Mouse (Mus musculus) MEL (cell line): ENCODE measurements around the gene Smndc1. TPM values are rescaled to one million over a fixed set of nuclear protein-coding genes. Genes with fewer than 3 reads are reported as not detected.

Experiments used
- DNase-seq: peaks from one replicate; pipeline ENCODE4 v3.0.0; 2011; ENCODE audit warnings: low read depth, low spot score
- H3K27ac ChIP-seq: 2 replicates; pipeline ENCODE4 v1.5.1; 2012; ENCODE audit warnings: low read depth, mild to moderate bottlenecking, control low read depth, low read length, moderate library complexity; ENCODE audit not compliant: control insufficient read depth
- H3K27me3 ChIP-seq, 2 experiments: fragments of 150-350 bp in 1 of 2; sonication (generic) in 1 of 2; 2 replicates each; pipeline ENCODE4 v1.6.1; 2012; ENCODE audit warnings: low read length in 2 of 2, mild to moderate bottlenecking in 2 of 2, improper control_type of control experiment in 1 of 2, moderate library complexity in 1 of 2; ENCODE audit not compliant: insufficient read depth in 2 of 2, control insufficient read depth in 1 of 2
- H3K36me3 ChIP-seq, 2 experiments: 2 replicates each; pipeline ENCODE4 v1.6.1; 2012 to 2014; ENCODE audit warnings: low read length in 2 of 2, improper control_type of control experiment in 1 of 2, inconsistent platforms in 1 of 2, mild to moderate bottlenecking in 1 of 2; ENCODE audit not compliant: insufficient read depth in 2 of 2, control insufficient read depth in 1 of 2
- H3K4me1 ChIP-seq, 2 experiments: fragments of 150-350 bp in 1 of 2; sonication (generic) in 1 of 2; 2 replicates each; pipeline ENCODE4 v1.6.1; 2012; ENCODE audit warnings: low read length in 2 of 2, improper control_type of control experiment in 1 of 2, mild to moderate bottlenecking in 1 of 2; ENCODE audit not compliant: insufficient read depth in 2 of 2, control insufficient read depth in 1 of 2
- H3K4me3 ChIP-seq, 2 experiments: fragments of 150-350 bp in 1 of 2; sonication (generic) in 1 of 2; 2 replicates each; pipeline ENCODE4 v1.5.1; 2012; ENCODE audit warnings: low read depth in 2 of 2, low read length in 2 of 2, mild to moderate bottlenecking in 2 of 2, moderate library complexity in 2 of 2, control low read depth in 1 of 2, improper control_type of control experiment in 1 of 2; ENCODE audit not compliant: control insufficient read depth in 1 of 2, insufficient read depth in 1 of 2
- H3K79me2 ChIP-seq: 2 replicates; pipeline ENCODE4 v1.6.1; 2012; ENCODE audit warnings: mild to moderate bottlenecking, low read length, moderate library complexity; ENCODE audit not compliant: control insufficient read depth, poor library complexity, insufficient read depth
- H3K9ac ChIP-seq: 2 replicates; pipeline ENCODE4 v1.6.1; 2012; ENCODE audit warnings: low read depth, mild to moderate bottlenecking, control low read depth, low read length, moderate library complexity; ENCODE audit not compliant: control insufficient read depth, poor library complexity, severe bottlenecking
- H3K9me3 ChIP-seq: fragments of 150-350 bp; sonication (generic); replicated peaks from 2 replicates; pipeline ENCODE4 v1.6.1; 2012; ENCODE audit warnings: mild to moderate bottlenecking, low read length, improper control_type of control experiment, moderate library complexity; ENCODE audit not compliant: insufficient read depth
- BHLHE40 ChIP-seq: IDR thresholded peaks from 2 replicates; pipeline ENCODE4 v1.6.1; 2012; ENCODE audit warnings: low read depth, mild to moderate bottlenecking, inconsistent platforms, low read length, improper control_type of control experiment, borderline replicate concordance
- CHD1 ChIP-seq: IDR thresholded peaks from 2 replicates; pipeline ENCODE4 v1.6.1; 2012; ENCODE audit warnings: low read depth, mild to moderate bottlenecking, inconsistent platforms, low read length, improper control_type of control experiment
- CTCF ChIP-seq, 3 experiments: IDR thresholded peaks in 2 of 3; conservative IDR thresholded peaks in 1 of 3; 2 replicates each; pipeline ENCODE4 v1.5.1; 2011 to 2012; ENCODE audit warnings: low read length in 3 of 3, low read depth in 2 of 3, mild to moderate bottlenecking in 2 of 3, improper control_type of control experiment in 1 of 3, inconsistent platforms in 1 of 3, mixed read lengths in 1 of 3, moderate library complexity in 1 of 3; ENCODE audit not compliant: control insufficient read depth in 1 of 3, insufficient read depth in 1 of 3, poor library complexity in 1 of 3, severe bottlenecking in 1 of 3
- E2F4 ChIP-seq: IDR thresholded peaks from 2 replicates; pipeline ENCODE4 v1.6.1; 2011; ENCODE audit warnings: low read depth, low read length, improper control_type of control experiment, borderline replicate concordance
- EP300 ChIP-seq, 2 experiments: IDR thresholded peaks; 2 replicates each; pipeline ENCODE4 v1.6.1; 2011; ENCODE audit warnings: improper control_type of control experiment in 2 of 2, low read length in 2 of 2, low read depth in 1 of 2, mild to moderate bottlenecking in 1 of 2
- GATA1 ChIP-seq: IDR thresholded peaks from 2 replicates; pipeline ENCODE4 v1.6.1; 2011; ENCODE audit warnings: low read depth, low read length, improper control_type of control experiment
- HCFC1 ChIP-seq: IDR thresholded peaks from 2 replicates; pipeline ENCODE4 v1.6.1; 2012; ENCODE audit warnings: low read depth, mild to moderate bottlenecking, inconsistent platforms, low read length, improper control_type of control experiment, moderate library complexity
- KAT2A ChIP-seq: conservative IDR thresholded peaks from 2 replicates; pipeline ENCODE4 v1.6.1; 2012; ENCODE audit warnings: low read depth, low read length, improper control_type of control experiment, inconsistent platforms
- MAFK ChIP-seq: IDR thresholded peaks from 2 replicates; pipeline ENCODE4 v1.6.1; 2011; ENCODE audit warnings: low read depth, mild to moderate bottlenecking, low read length, improper control_type of control experiment, borderline replicate concordance
- MEF2A ChIP-seq: IDR thresholded peaks from 2 replicates; pipeline ENCODE4 v1.6.1; 2014; ENCODE audit warnings: low read depth, mild to moderate bottlenecking, inconsistent platforms, low read length, improper control_type of control experiment; ENCODE audit not compliant: poor library complexity, insufficient replicate concordance, severe bottlenecking; ENCODE audit errors: extremely low read depth
- MYB ChIP-seq: IDR thresholded peaks from 2 replicates; pipeline ENCODE4 v1.6.1; 2011; ENCODE audit warnings: mild to moderate bottlenecking, low read depth, low read length, improper control_type of control experiment
- MYC ChIP-seq: IDR thresholded peaks from 2 replicates; pipeline ENCODE4 v1.6.1; 2011; ENCODE audit warnings: low read depth, mild to moderate bottlenecking, low read length, improper control_type of control experiment, moderate library complexity
- NRF1 ChIP-seq: IDR thresholded peaks from 2 replicates; pipeline ENCODE4 v1.6.1; 2014; ENCODE audit warnings: low read depth, mild to moderate bottlenecking, inconsistent platforms, low read length, improper control_type of control experiment, moderate library complexity; ENCODE audit not compliant: poor library complexity, insufficient read depth, severe bottlenecking
- POLR2A ChIP-seq, 2 experiments: IDR thresholded peaks; 2 replicates each; pipeline ENCODE4 v1.6.1; 2011 to 2012; ENCODE audit warnings: low read length in 2 of 2, mild to moderate bottlenecking in 2 of 2, control low read depth in 1 of 2, improper control_type of control experiment in 1 of 2, low read depth in 1 of 2, moderate library complexity in 1 of 2; ENCODE audit not compliant: control insufficient read depth in 1 of 2, insufficient read depth in 1 of 2, poor library complexity in 1 of 2
- POLR2AphosphoS2 ChIP-seq: IDR thresholded peaks from 2 replicates; pipeline ENCODE4 v1.6.1; 2011; ENCODE audit warnings: low read length, improper control_type of control experiment
- POLR2AphosphoS5 ChIP-seq: IDR thresholded peaks from 2 replicates; pipeline ENCODE4 v1.6.1; 2012; ENCODE audit warnings: low read depth, borderline replicate concordance, mild to moderate bottlenecking, inconsistent platforms, low read length, moderate library complexity, mixed read lengths
- RAD21 ChIP-seq: IDR thresholded peaks from 2 replicates; pipeline ENCODE4 v1.6.1; 2011; ENCODE audit warnings: mild to moderate bottlenecking, low read depth, low read length, improper control_type of control experiment
- RCOR1 ChIP-seq: IDR thresholded peaks from 2 replicates; pipeline ENCODE4 v1.6.1; 2012; ENCODE audit warnings: low read depth, mild to moderate bottlenecking, inconsistent platforms, low read length, improper control_type of control experiment
- SIN3A ChIP-seq: IDR thresholded peaks from 2 replicates; pipeline ENCODE4 v1.6.1; 2012; ENCODE audit warnings: low read length, improper control_type of control experiment, inconsistent platforms
- SMC3 ChIP-seq: IDR thresholded peaks from 2 replicates; pipeline ENCODE4 v1.6.1; 2011; ENCODE audit warnings: low read depth, low read length, improper control_type of control experiment
- TAL1 ChIP-seq: IDR thresholded peaks from 2 replicates; pipeline ENCODE4 v1.6.1; 2012; ENCODE audit warnings: mild to moderate bottlenecking, inconsistent platforms, low read length, moderate library complexity, mixed read lengths
- TBP ChIP-seq: IDR thresholded peaks from 2 replicates; pipeline ENCODE4 v1.8.0; 2011; ENCODE audit warnings: low read depth, low read length, improper control_type of control experiment
- TCF12 ChIP-seq: IDR thresholded peaks from 2 replicates; pipeline ENCODE4 v1.6.1; 2014; ENCODE audit warnings: low read depth, mild to moderate bottlenecking, inconsistent platforms, low read length, improper control_type of control experiment, moderate library complexity
- USF2 ChIP-seq, 2 experiments: IDR thresholded peaks; 2 replicates each; pipeline ENCODE4 v1.6.1; 2011 to 2012; ENCODE audit warnings: improper control_type of control experiment in 2 of 2, low read length in 2 of 2, borderline replicate concordance in 1 of 2, inconsistent platforms in 1 of 2, low read depth in 1 of 2, mild to moderate bottlenecking in 1 of 2; ENCODE audit not compliant: insufficient read depth in 1 of 2
- ZC3H11A ChIP-seq: IDR thresholded peaks from 2 replicates; pipeline ENCODE4 v1.6.1; 2012; ENCODE audit warnings: low read depth, mild to moderate bottlenecking, inconsistent platforms, low read length, improper control_type of control experiment
- ZKSCAN1 ChIP-seq: IDR thresholded peaks from 2 replicates; pipeline ENCODE4 v1.6.1; 2012; ENCODE audit warnings: low read depth, mild to moderate bottlenecking, inconsistent platforms, low read length, improper control_type of control experiment, moderate library complexity
- ZMIZ1 ChIP-seq: IDR thresholded peaks from 2 replicates; pipeline ENCODE4 v1.6.1; 2012; ENCODE audit warnings: low read depth, mild to moderate bottlenecking, inconsistent platforms, low read length, improper control_type of control experiment, moderate library complexity
- ZNF384 ChIP-seq: IDR thresholded peaks from 2 replicates; pipeline ENCODE4 v1.6.1; 2012; ENCODE audit warnings: low read depth, mild to moderate bottlenecking, inconsistent platforms, low read length, improper control_type of control experiment
- polyA plus RNA-seq, 2 experiments: library from polyadenylated mRNA; stranded (reverse) in 1 of 2; unstranded in 1 of 2; fragments of >175 nt in 1 of 2; fragments of >200 nt in 1 of 2; gene quantifications; 2 replicates each; pipeline versions ENCODE4 v1.2.1 to v1.2.4; 2012; ENCODE audit warnings: low replicate concordance in 2 of 2, low read depth in 1 of 2; ENCODE audit not compliant: insufficient read length in 2 of 2, insufficient read depth in 1 of 2, missing spikeins in 1 of 2
- total RNA-seq: library from RNA; depleted of rRNA; stranded (reverse); fragments of 300-350 nt; gene quantifications from 2 replicates; pipeline ENCODE4 v1.2.3, GENCODE M21; 2012

Smndc1 gene
- total and polyA plus RNA-seq, 3 experiments = 27.5 to 166 (median 114) TPM

DNA sequence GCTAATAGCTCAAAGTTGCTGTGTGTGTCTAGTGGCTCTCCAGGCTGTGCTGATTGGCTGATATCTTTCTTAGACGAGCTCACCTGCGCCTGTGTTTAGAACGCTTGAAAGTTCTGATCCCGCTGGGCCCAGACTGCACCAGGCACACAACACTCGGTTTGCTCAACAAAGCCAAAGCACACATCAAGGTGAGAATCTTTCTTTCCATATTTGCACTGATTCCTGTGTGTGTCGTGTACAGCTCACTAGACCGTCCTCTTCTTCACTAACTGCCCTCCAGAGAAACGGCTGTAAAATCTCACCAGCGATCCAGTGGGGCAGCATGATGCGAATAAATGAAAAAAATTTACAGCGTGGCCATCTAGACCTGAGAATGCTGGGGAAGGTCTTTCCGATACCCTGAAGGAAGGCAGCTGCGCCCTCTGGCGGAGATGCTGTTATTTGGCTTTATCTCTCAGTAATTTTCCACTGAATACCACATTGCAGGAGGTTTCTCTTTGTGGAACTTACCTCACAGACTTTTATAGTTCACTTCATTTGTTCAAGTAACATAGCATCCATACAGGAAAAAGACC lies 20.8 kb downstream of the Smndc1 start:
- H3K79me2 ChIP-seq = no peaks in the 10 kb centered on the region
- H3K27ac ChIP-seq = no peak overlapping the region
- no peak overlapping the region for H3K9ac ChIP-seq
- no peak overlapping the region for H3K4me3 ChIP-seq
- DNase-seq = peak; percentile 81
- no peaks in the 10 kb centered on the region; a peak in 1 of 4 replicates for H3K36me3 ChIP-seq
- H3K9me3 ChIP-seq = no peaks in the 10 kb centered on the region
- TF ChIP-seq RAD21 (peak; percentile 99), BHLHE40 (no peak), GATA1 (peak; percentile 66), EP300 (IDR thresholded peaks at IDR 0.05; ENCODE audit: low read depth in 1 of 2, low read length in 2 of 2) (no peak), TBP (no peak), POLR2AphosphoS2 (no peak), ZKSCAN1 (no peak), SMC3 (peak; percentile 99), CTCF (IDR thresholded peaks at IDR 0.05 in 2 of 3, conservative IDR thresholded peaks at IDR 0.05 in 1 of 3; ENCODE audit: control insufficient read depth in 1 of 3, insufficient read depth in 1 of 3, low read depth in 2 of 3, low read length in 3 of 3, poor library complexity in 1 of 3, severe bottlenecking in 1 of 3) (peak; percentile 89 to 98 (median 90)), MYC (0 out of 2 replicates have a peak, but pooled peaks have one; percentile 54), KAT2A (no peak), ZNF384 (peak; percentile 64), ZC3H11A (peak; percentile 92), SIN3A (peak; percentile 74; the same call in 1 of the 2 replicates)
- peaks cover 1 to 3% of the 10 kb centered on the region in 2 experiments; a peak in 1 of 4 replicates for H3K4me1 ChIP-seq
- H3K27me3 ChIP-seq = no peaks in the 10 kb centered on the region

DNA sequence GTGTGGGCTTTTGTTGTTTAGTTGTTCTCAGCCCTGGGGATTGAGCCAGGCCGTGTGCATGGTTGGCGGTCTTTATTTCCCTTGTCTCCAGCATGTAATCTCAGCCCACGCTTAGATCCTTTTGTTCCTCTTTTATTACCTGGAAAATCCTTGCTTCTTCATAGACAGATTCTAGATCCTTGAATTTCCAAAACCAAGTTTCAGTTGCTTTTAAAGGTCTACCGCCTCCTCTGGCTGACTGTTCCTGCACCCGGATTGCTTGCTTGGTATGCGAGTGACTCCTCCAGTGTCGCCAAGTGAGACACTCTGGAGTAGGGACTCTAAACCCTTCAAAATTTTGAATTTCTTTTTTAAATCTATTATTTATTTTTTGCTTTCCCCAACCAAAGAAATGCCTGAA lies 23.5 kb downstream of the Smndc1 start:
- Histone ChIP-seq H3K36me3 (no peaks in the 10 kb centered on the region; a peak in 1 of 4 replicates), H3K9me3 (no peaks in the 10 kb centered on the region), H3K27ac (no peak overlapping the region), H3K4me3 (no peak overlapping the region), H3K9ac (no peak overlapping the region), H3K79me2 (no peaks in the 10 kb centered on the region), H3K4me1 (peaks cover 2 to 3% of the 10 kb centered on the region in 2 experiments; a peak in 1 of 4 replicates), H3K27me3 (no peaks in the 10 kb centered on the region)
- no peak for DNase-seq
- no peak for TF ChIP-seq CHD1
- no peak for TF ChIP-seq TAL1
- no peak for TF ChIP-seq NRF1
- TF ChIP-seq MEF2A = no peak
- no peak for TF ChIP-seq POLR2AphosphoS5
- TF ChIP-seq SMC3 = no peak
- no peak for TF ChIP-seq ZMIZ1
- no peak for TF ChIP-seq SIN3A
- no peak for TF ChIP-seq POLR2A (IDR thresholded peaks at IDR 0.05; ENCODE audit: control insufficient read depth in 1 of 2, insufficient read depth in 1 of 2, low read depth in 1 of 2, low read length in 2 of 2, poor library complexity in 1 of 2)
- TF ChIP-seq RCOR1 = no peak
- no peak for TF ChIP-seq EP300 (IDR thresholded peaks at IDR 0.05; ENCODE audit: low read depth in 1 of 2, low read length in 2 of 2)
- TF ChIP-seq MYC = no peak
- TF ChIP-seq USF2 (IDR thresholded peaks at IDR 0.05; ENCODE audit: borderline replicate concordance in 1 of 2, insufficient read depth in 1 of 2, low read depth in 1 of 2, low read length in 2 of 2) = no peak
- TF ChIP-seq TCF12 = no peak
- no peak for TF ChIP-seq MAFK
- TF ChIP-seq POLR2AphosphoS2 = no peak
- no peak for TF ChIP-seq MYB
- TF ChIP-seq E2F4 = no peak
- no peak for TF ChIP-seq CTCF (IDR thresholded peaks at IDR 0.05 in 2 of 3, conservative IDR thresholded peaks at IDR 0.05 in 1 of 3; ENCODE audit: control insufficient read depth in 1 of 3, insufficient read depth in 1 of 3, low read depth in 2 of 3, low read length in 3 of 3, poor library complexity in 1 of 3, severe bottlenecking in 1 of 3)
- no peak for TF ChIP-seq HCFC1
